Mouse (Mus musculus): ENCODE results near the gene Adam20.
"Not testable (repeated sequence)": the region's sequence is repeated elsewhere in the genome, so short reads cannot be mapped to it uniquely, and the experiment has no call there.

The Adam20 gene

GRCm38 (mm10) chr8:40792973-40793372, at the start of gene Adam20:
TSS of gene Adam20 (plus strand) at chr8:40793273.
- not testable (repeated sequence) for DNase-seq

GRCm38 (mm10) chr8:40751908-40752307, 41.2 kb upstream of the Adam20 start, which contains the start of gene Adam25:
TSS of gene Adam25 (plus strand) at chr8:40752208.
- not testable (repeated sequence) for DNase-seq

- DNase-seq: no peak
These were observed 9.8 kb upstream of the Adam20 start for GRCm38 (mm10) chr8:40783320-40783719.

- no peak for DNase-seq
These were observed 10.5 kb downstream of the Adam20 start for GRCm38 (mm10) chr8:40803379-40804079.
